Mouse (Mus musculus): Measurements from ENCODE around the gene C1qtnf5. TPM values are rescaled to one million over a fixed set of nuclear protein-coding genes. Genes with fewer than 3 reads are reported as not detected.

The C1qtnf5 gene
- total RNA-seq (2021), result 10 to 100 TPM; 15.5 to 21.3 TPM

GRCm38 (mm10) chr9:44107110-44107509 is at the start of gene C1qtnf5:
Gene C1qtnf5, plus strand, starts transcription at chr9:44107245.
- intact Hi-C loops (cut with DNase I), result loop anchor here (5.0 kb wide), 1 partner anchor 120 kb away; no protein-coding TSS in a partner anchor
- peak; percentile 93 for DNase-seq

GRCm38 (mm10) chr9:44058606-44059005 is 48.4 kb upstream of the C1qtnf5 start:
- intact Hi-C loops (cut with DNase I), result no loop called here
- DNase-seq, result no peak

GRCm38 (mm10) chr9:44065177-44065576 is 41.9 kb upstream of the C1qtnf5 start:
- no peak for DNase-seq
- intact Hi-C loops (cut with DNase I), result no loop called here

- DNase-seq, result peak; percentile 100
- intact Hi-C loops (cut with DNase I), result loop anchor here (2.0 kb wide), 2 partner anchors 42 to 82 kb away; no protein-coding TSS in a partner anchor
These were observed 40.2 kb upstream of the C1qtnf5 start, which contains the start of gene Usp2 for GRCm38 (mm10) chr9:44066785-44067225. Gene Usp2, plus strand, starts transcription at chr9:44067021.

GRCm38 (mm10) chr9:44067241-44067959 is 39.6 kb upstream of the C1qtnf5 start:
- no peak for DNase-seq
- intact Hi-C loops (cut with DNase I), result loop anchor here (2.0 kb wide), 2 partner anchors 41 to 83 kb away; no protein-coding TSS in a partner anchor

- DNase-seq, result no peak
- intact Hi-C loops (cut with DNase I), result loop anchor here (2.0 kb wide), 2 partner anchors 41 to 83 kb away; no protein-coding TSS in a partner anchor
These were observed 39.1 kb upstream of the C1qtnf5 start for GRCm38 (mm10) chr9:44067960-44068330.

GRCm38 (mm10) chr9:44069252-44069651 is 37.8 kb upstream of the C1qtnf5 start:
- intact Hi-C loops (cut with DNase I), result no loop called here

GRCm38 (mm10) chr9:44070113-44070843 is 36.8 kb upstream of the C1qtnf5 start:
- intact Hi-C loops (cut with DNase I), result no loop called here
- no peak for DNase-seq

More at GRCm38 (mm10) chr9:44069252-44069651, 37.8 kb upstream of the C1qtnf5 start:
- DNase-seq, result peak; percentile 55 to 61

GRCm38 (mm10) chr9:44070844-44071231 is 36.2 kb upstream of the C1qtnf5 start:
- intact Hi-C loops (cut with DNase I), result no loop called here
- no peak for DNase-seq

- peak in 1 of 2 experiments; percentile 52 for DNase-seq
- intact Hi-C loops (cut with DNase I), result loop anchor here (2.0 kb wide), 1 partner anchor 23 kb away; no protein-coding TSS in a partner anchor
These were observed 35.0 kb upstream of the C1qtnf5 start for GRCm38 (mm10) chr9:44071914-44072598.

GRCm38 (mm10) chr9:44072599-44072915 is 34.5 kb upstream of the C1qtnf5 start:
- peak; percentile 61 to 67 for DNase-seq
- intact Hi-C loops (cut with DNase I), result loop anchor here (2.0 kb wide), 1 partner anchor 22 kb away; no protein-coding TSS in a partner anchor

- intact Hi-C loops (cut with DNase I), result loop anchor here (2.0 kb wide), 1 partner anchor 22 kb away; no protein-coding TSS in a partner anchor
- peak in 1 of 2 experiments; percentile 41 for DNase-seq
These were observed 33.9 kb upstream of the C1qtnf5 start for GRCm38 (mm10) chr9:44073115-44073514.

- intact Hi-C loops (cut with DNase I), result no loop called here
These were observed 32.4 kb upstream of the C1qtnf5 start for GRCm38 (mm10) chr9:44074395-44075275.

GRCm38 (mm10) chr9:44075276-44075995 is 31.6 kb upstream of the C1qtnf5 start:
- intact Hi-C loops (cut with DNase I), result no loop called here
- no peak for DNase-seq

More at GRCm38 (mm10) chr9:44074395-44075275, 32.4 kb upstream of the C1qtnf5 start:
- peak in 1 of 2 experiments; percentile 55 for DNase-seq

GRCm38 (mm10) chr9:44075996-44076763 is 30.9 kb upstream of the C1qtnf5 start:
- DNase-seq, result no peak

GRCm38 (mm10) chr9:44076764-44077120 is 30.3 kb upstream of the C1qtnf5 start:
- DNase-seq, result peak; percentile 83 to 85
- intact Hi-C loops (cut with DNase I), result no loop called here

More at GRCm38 (mm10) chr9:44075996-44076763, 30.9 kb upstream of the C1qtnf5 start:
- intact Hi-C loops (cut with DNase I), result no loop called here

- intact Hi-C loops (cut with DNase I), result no loop called here
- DNase-seq, result no peak
These were observed 29.7 kb upstream of the C1qtnf5 start for GRCm38 (mm10) chr9:44077266-44077910.

All from heart, postnatal 10 days (tissue).